Mouse (Mus musculus) megakaryocyte, adult 5-6 weeks (primary cell): Measurements from ENCODE around the gene Cyp3a41b. TPM values are rescaled to one million over a fixed set of nuclear protein-coding genes. Genes with fewer than 3 reads are reported as not detected.
"Not testable (repeated sequence)": the region's sequence is repeated elsewhere in the genome, so short reads cannot be mapped to it uniquely, and the experiment has no call there.

Experiments
- ATAC-seq: 2 replicates; pipeline ENCODE4 v1.8.0; 2016; ENCODE audit warnings: mild to moderate bottlenecking, inconsistent platforms; ENCODE audit not compliant: poor library complexity, severe bottlenecking
- total RNA-seq, 2 experiments: library from RNA; stranded (forward) in 1 of 2; stranded (reverse) in 1 of 2; fragments of 153-499, 151-499 nt in 1 of 2; fragments of 221-1000, 200-1000 nt in 1 of 2; gene quantifications; 2 replicates each; pipeline versions ENCODE4 v1.2.3 to v1.2.4; 2015 to 2017

The Cyp3a41b gene
- total RNA-seq (2015): not detected in 2 replicates
- total RNA-seq (2017): not detected in 2 replicates

GRCm38 (mm10) chr5:145584630-145585029 is at the start of gene Cyp3a41b:
Gene Cyp3a41b (minus strand): TSS chr5:145584730.
- ATAC-seq: not testable (repeated sequence)

- ATAC-seq: not testable (repeated sequence)
Observed at GRCm38 (mm10) chr5:145632286-145632685, 47.8 kb upstream of the Cyp3a41b start.

DNA sequence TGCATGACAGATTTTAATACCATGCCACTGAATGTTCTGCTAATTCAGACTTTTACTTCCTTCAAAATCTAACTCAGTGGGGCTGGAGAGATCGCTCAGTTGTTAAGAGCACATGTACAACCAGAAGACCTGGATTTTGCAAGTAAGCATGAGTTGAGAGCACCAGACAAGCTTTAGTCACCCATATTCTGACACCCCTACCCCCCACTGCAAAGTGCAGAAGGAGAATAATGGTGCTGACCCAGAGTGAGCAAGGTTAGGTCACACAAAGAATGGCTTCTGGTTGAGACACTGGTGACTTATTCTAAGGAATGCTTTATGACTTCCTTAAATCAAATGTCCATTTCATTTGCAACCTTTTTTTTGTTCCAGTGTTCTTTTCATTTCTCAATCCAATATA is 20.4 kb upstream of the Cyp3a41b start:
- not testable (repeated sequence) for ATAC-seq

DNA sequence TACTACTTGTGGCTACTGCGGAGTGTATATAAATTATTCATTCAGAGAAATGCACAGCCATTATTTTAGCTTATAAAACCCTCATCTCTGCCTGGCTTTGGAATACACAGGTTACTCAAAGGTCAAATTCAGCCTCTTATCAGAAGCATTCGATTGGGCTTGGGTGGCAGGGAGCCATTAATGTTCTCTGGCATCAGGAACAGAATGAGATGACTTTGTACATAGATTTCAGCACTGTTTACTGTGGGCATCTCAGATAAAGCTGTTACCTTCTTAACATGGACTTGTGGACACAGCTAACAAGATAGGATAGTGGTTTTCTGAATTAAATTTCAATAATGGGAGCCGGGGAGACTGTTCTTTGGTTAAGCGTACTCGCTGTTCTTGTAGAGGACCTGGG is 13.3 kb upstream of the Cyp3a41b start:
- ATAC-seq: not testable (repeated sequence)

GRCm38 (mm10) chr5:145577321-145577720 is 7.2 kb downstream of the Cyp3a41b start:
- ATAC-seq: not testable (repeated sequence)

- ATAC-seq: not testable (repeated sequence)
Observed at GRCm38 (mm10) chr5:145575660-145576059, 8.9 kb downstream of the Cyp3a41b start.

DNA sequence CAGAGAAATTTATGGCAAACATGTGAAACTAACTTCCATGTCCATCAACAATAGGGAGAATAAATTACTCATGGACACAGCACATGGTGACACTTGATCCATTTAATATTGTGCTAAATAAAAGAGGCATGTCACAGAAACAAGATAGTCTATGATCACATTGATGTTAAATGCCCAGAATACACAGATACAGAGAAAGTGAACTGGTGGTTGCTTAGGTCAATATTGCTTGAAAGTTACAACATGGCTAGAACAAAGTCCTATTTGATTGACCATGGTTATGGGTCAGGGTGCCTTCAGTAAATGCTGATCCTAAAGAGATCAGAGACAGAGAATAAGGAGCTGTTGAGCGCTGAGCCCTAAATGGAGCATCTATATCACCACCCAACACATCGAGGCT is 12.6 kb downstream of the Cyp3a41b start:
- not testable (repeated sequence) for ATAC-seq

Other genes with a start within 250 kb of the Cyp3a41b start
- not detected in 2 replicates for gene Cyp3a57, start 239.5 kb downstream of the Cyp3a41b start, total RNA-seq (2015)
- not detected in 2 replicates for gene Cyp3a57, start 239.5 kb downstream of the Cyp3a41b start, total RNA-seq (2017)
- gene Cyp3a16, start 115.0 kb downstream of the Cyp3a41b start, total RNA-seq (2015): not detected in 2 replicates
- not detected in 2 replicates for gene Cyp3a16, start 115.0 kb downstream of the Cyp3a41b start, total RNA-seq (2017)
- not detected in 2 replicates for gene Cyp3a41a, start 135.4 kb upstream of the Cyp3a41b start, total RNA-seq (2015)
- not detected in 2 replicates for gene Cyp3a41a, start 135.4 kb upstream of the Cyp3a41b start, total RNA-seq (2017)
- gene Cyp3a44, start 221.1 kb upstream of the Cyp3a41b start, total RNA-seq (2015): not detected in 2 replicates
- not detected in 2 replicates for gene Cyp3a44, start 221.1 kb upstream of the Cyp3a41b start, total RNA-seq (2017)